Mouse (Mus musculus) embryonic facial prominence, embryonic 13.5 days (tissue): ENCODE measurements at regions not wholly inside any gene's neighbourhood (a gene's known extent, or its start where the extent isn't known, plus 50 kb on each side); places are given as distances from the start of the nearest gene placed in this dataset.
A peak's percentile ranks its signal among the peaks of the same experiment; 100 is the strongest.

ENCODE experiments used
- ATAC-seq: fragments of 200-750 bp; cut with Nextera tagmentation; 2 replicates; pipeline ENCODE4 v1.8.0; 2017; ENCODE audit warnings: low read depth; ENCODE audit not compliant: insufficient number of reproducible peaks, insufficient read depth, low FRiP score, low TSS enrichment
- H3K27ac ChIP-seq: fragments of 300-500 bp; sonication (generic); 2 replicates; pipeline ENCODE4 v1.5.1; 2015; ENCODE audit warnings: moderate library complexity, mild to moderate bottlenecking, inconsistent platforms
- H3K27me3 ChIP-seq: fragments of 300-500 bp; sonication (generic); 2 replicates; pipeline ENCODE4 v1.6.1; 2015; ENCODE audit warnings: mild to moderate bottlenecking, inconsistent platforms
- H3K36me3 ChIP-seq: fragments of 300-500 bp; sonication (generic); 2 replicates; pipeline ENCODE4 v1.6.1; 2015; ENCODE audit warnings: mild to moderate bottlenecking, inconsistent platforms
- H3K4me1 ChIP-seq: fragments of 300-500 bp; sonication (generic); 2 replicates; pipeline ENCODE4 v1.6.1; 2015; ENCODE audit warnings: inconsistent platforms
- H3K4me2 ChIP-seq: fragments of 300-500 bp; sonication (generic); 2 replicates; pipeline ENCODE4 v1.6.1; 2015; ENCODE audit warnings: moderate library complexity, mild to moderate bottlenecking, inconsistent platforms
- H3K4me3 ChIP-seq: fragments of 300-500 bp; sonication (generic); 2 replicates; pipeline ENCODE4 v1.5.1; 2015; ENCODE audit warnings: mild to moderate bottlenecking, inconsistent platforms
- H3K9ac ChIP-seq: fragments of 300-500 bp; sonication (generic); 2 replicates; pipeline ENCODE4 v1.6.1; 2015; ENCODE audit warnings: mild to moderate bottlenecking, inconsistent platforms
- H3K9me3 ChIP-seq: fragments of 300-500 bp; sonication (generic); 2 replicates; pipeline ENCODE4 v1.6.1; 2016; ENCODE audit warnings: inconsistent platforms
- WGBS: fragments of 180-500 bp; shearing (Covaris S2); methylation state at CpG from one replicate; pipeline ENCODE4 v1.1.7; 2015; ENCODE audit warnings: mixed read lengths; 5-methylcytosine and 5-hydroxymethylcytosine counted together

GRCm38 (mm10) chr1:90321501-90321900 is 117.7 kb downstream of the Ackr3 start:
- Histone ChIP-seq H3K4me2 (no peak overlapping the region), H3K9ac (no peak overlapping the region), H3K36me3 (no peaks in the 10 kb centered on the region), H3K4me1 (peaks cover 15% of the 10 kb centered on the region), H3K4me3 (no peak overlapping the region), H3K27me3 (0 out of 2 replicates have a peak, but pooled peaks cover 4% of the 10 kb centered on the region), H3K27ac (no peak overlapping the region), H3K9me3 (no peaks in the 10 kb centered on the region)
- whole genome bisulfite sequencing, result 91% methylated on average over 8 of the region's 8 CpGs
- no peak for ATAC-seq

DNA sequence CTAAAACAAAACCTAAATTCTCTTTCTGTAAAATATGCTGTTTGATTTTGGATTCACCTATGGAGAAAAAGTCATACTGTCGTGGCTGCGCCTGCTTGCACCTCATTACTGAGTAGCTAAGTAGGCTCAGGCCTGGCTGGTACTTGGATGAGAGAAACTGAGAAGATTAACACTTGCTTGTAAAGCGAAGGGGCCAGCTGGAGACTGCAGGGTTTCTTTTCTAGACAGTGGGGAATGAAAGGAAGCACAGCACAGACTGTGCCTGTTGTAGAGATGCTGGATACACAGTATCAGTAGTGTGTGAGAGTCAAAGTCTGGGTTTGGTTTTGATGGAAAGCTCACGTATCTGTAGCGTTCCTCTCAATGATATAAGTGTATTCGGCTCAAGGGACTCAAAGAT is 123.5 kb downstream of the Ackr3 start:
- Histone ChIP-seq H3K27ac (no peak overlapping the region), H3K4me3 (no peak overlapping the region), H3K27me3 (no peaks in the 10 kb centered on the region), H3K9ac (no peak overlapping the region), H3K36me3 (no peaks in the 10 kb centered on the region), H3K4me2 (no peak overlapping the region), H3K9me3 (no peaks in the 10 kb centered on the region), H3K4me1 (peaks cover 25% of the 10 kb centered on the region)
- ATAC-seq, result no peak
- 75% methylated on average over 6 of the region's 6 CpGs for WGBS

DNA sequence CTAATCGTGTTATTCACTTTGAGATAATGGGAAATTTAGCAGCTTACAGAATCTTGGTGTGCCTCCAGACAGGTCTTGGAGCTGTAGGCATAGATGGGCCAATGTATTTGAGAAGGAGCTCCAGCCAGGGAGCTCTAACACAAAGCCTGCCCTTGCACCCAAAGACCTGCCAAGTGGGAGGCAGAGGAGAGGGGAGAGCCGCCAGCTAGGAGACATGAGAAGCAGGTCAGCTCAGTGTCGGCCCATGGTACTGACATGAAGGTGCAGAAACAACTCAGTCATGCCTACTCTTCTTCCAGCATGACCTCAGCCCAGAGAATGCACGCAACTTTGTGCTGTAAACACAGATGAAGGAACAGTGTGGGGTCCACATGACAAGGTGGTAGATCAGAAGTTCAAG is 128.8 kb downstream of the Ackr3 start:
- H3K4me1 ChIP-seq, result peaks cover 68% of the 10 kb centered on the region

DNA sequence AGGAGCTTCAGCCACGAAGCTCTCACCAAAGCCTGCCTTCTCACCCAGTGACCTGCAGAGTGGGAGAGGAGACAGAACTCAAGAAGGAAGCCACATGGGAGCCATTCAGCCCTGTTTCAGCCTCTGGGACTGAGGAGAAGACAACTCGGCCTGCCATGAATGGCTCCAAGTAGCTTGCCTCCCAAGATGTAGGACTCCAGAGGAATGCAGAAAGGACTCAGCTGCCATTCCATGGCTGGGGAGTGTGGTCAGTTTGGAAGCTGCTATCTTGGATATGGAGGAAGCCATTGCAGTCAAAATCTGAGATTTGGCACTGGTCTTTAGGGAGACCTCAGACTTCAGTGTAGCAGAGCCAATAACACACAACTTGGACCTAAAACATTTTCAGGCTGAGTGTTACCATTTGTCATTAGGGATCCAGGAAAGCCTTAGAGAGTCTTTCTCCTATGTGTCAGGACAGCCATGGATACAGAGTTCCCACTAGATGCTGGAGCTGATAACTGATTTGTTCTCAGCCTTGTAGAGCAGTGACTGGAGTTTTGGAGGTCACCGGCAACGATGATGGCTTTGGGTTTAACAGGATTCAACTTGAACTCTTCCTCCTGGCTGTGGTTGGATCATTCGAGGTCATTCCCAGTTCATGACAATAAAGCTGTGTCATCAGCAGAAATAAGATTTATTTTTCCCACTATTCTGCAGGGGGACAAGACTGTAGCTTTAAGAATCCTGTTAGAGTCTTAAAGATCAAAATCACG is 130.1 kb downstream of the Ackr3 start:
- Histone ChIP-seq H3K36me3 (no peaks in the 10 kb centered on the region), H3K27ac (no peak overlapping the region), H3K4me3 (no peak overlapping the region), H3K9ac (no peak overlapping the region), H3K4me2 (no peak overlapping the region), H3K27me3 (no peaks in the 10 kb centered on the region), H3K9me3 (no peaks in the 10 kb centered on the region), H3K4me1 (peaks cover 68% of the 10 kb centered on the region)
- ATAC-seq, result no peak
- 82% methylated on average over 6 of the region's 6 CpGs for WGBS

More for the DNA sequence above, 128.8 kb downstream of the Ackr3 start:
- Histone ChIP-seq H3K27me3 (no peaks in the 10 kb centered on the region), H3K9ac (no peak overlapping the region), H3K27ac (no peak overlapping the region), H3K4me2 (no peak overlapping the region), H3K4me3 (no peak overlapping the region), H3K36me3 (no peaks in the 10 kb centered on the region), H3K9me3 (no peaks in the 10 kb centered on the region)
- ATAC-seq, result no peak
- WGBS, result 91% methylated on average over 4 of the region's 4 CpGs

DNA sequence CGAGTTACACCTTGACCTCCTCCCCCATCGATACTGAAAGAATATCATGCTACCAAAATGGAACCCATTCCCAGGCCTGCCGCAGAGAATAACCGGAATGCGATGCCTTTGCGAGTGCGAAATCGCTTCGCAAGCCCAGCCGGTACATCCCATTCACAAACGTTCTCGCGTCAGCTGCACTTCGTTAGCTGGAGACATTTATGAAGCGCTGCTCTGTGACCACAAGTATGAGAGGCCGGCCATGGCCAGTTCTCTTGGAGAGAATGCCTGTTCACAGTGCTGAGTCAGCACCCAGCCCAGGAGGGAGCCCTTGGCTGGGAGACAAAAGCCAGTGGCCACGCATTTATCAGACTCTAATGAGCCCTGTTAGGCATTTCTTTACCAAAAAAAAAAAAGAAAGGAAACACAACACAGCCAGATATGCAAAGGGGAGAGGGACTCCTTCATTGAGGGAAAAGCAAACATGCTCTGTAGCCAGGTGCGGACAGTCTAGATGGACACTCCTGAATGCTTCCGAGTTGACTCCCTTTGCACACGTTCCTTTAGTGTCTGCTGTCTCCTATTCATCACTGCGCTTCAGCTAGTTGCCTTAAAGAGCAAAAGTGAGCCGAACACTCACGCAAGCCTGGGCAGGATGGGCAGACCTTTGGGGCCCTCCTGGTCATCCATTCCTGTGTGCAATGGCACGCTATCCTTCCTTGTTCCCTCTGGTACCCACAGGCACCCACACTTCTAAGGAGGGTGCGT is 131.4 kb downstream of the Ackr3 start:
- Histone ChIP-seq H3K27me3 (peaks cover 3% of the 10 kb centered on the region; the same call in 1 of the 2 replicates), H3K9ac (no peak overlapping the region), H3K36me3 (no peaks in the 10 kb centered on the region), H3K4me2 (peak overlapping the region; percentile 27), H3K27ac (peak overlapping the region; percentile 51; the same call in 1 of the 2 replicates), H3K4me1 (peaks cover 61% of the 10 kb centered on the region), H3K9me3 (no peaks in the 10 kb centered on the region), H3K4me3 (no peak overlapping the region)
- ATAC-seq, result no peak
- 39% methylated on average over 25 of the region's 25 CpGs for whole genome bisulfite sequencing

- ATAC-seq, result no peak
- Histone ChIP-seq H3K9ac (no peak overlapping the region), H3K27me3 (peaks cover 3% of the 10 kb centered on the region; the same call in 1 of the 2 replicates), H3K4me3 (no peak overlapping the region), H3K4me1 (peaks cover 60% of the 10 kb centered on the region), H3K4me2 (0 out of 2 replicates have a peak overlapping the region, but pooled peaks have one; percentile 22), H3K36me3 (no peaks in the 10 kb centered on the region), H3K9me3 (no peaks in the 10 kb centered on the region), H3K27ac (peak overlapping the region; percentile 60; the same call in 1 of the 2 replicates)
- WGBS, result 17% methylated on average over 12 of the region's 12 CpGs
These were observed 134.1 kb downstream of the Ackr3 start for GRCm38 (mm10) chr1:90337876-90338316.

- no peak for ATAC-seq
- no peaks in the 10 kb centered on the region for H3K36me3 ChIP-seq
- H3K4me1 ChIP-seq, result peaks cover 18% of the 10 kb centered on the region
- 11% methylated on average over 1 of the region's 1 CpGs for WGBS
- H3K27ac ChIP-seq, result no peak overlapping the region
- H3K4me3 ChIP-seq, result no peak overlapping the region
- H3K9ac ChIP-seq, result no peak overlapping the region
- H3K4me2 ChIP-seq, result no peak overlapping the region
- H3K9me3 ChIP-seq, result no peaks in the 10 kb centered on the region
- peaks cover 3% of the 10 kb centered on the region; the same call in 1 of the 2 replicates for H3K27me3 ChIP-seq
These were observed 138.6 kb downstream of the Ackr3 start for GRCm38 (mm10) chr1:90342346-90342745.

DNA sequence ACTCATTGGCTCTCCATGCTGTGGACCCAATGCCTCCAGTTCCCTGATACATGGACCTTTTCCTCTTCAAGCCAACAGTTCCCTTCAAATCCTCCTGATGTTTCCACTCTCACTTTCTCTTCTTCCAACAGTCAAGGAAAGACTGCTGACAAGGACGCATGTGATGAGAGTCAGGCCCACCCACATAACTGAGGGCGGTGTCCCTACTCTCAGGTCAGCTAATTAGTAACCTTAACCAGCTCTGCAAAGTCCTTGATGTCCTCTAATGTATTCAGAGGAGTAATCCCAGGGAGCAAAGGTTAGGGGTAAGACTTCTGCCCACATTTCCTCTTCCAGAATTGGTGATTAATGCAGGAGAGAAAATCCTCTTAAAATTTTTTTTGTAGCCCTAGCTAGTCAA is 139.7 kb downstream of the Ackr3 start:
- H3K9me3 ChIP-seq, result no peaks in the 10 kb centered on the region
- no peak for ATAC-seq
- no peak overlapping the region for H3K4me2 ChIP-seq
- 70% methylated on average over 2 of the region's 2 CpGs for WGBS
- no peak overlapping the region for H3K4me3 ChIP-seq
- peaks cover 7% of the 10 kb centered on the region for H3K4me1 ChIP-seq
- peaks cover 3% of the 10 kb centered on the region; the same call in 1 of the 2 replicates for H3K27me3 ChIP-seq
- no peak overlapping the region for H3K9ac ChIP-seq
- H3K36me3 ChIP-seq, result no peaks in the 10 kb centered on the region
- H3K27ac ChIP-seq, result no peak overlapping the region

DNA sequence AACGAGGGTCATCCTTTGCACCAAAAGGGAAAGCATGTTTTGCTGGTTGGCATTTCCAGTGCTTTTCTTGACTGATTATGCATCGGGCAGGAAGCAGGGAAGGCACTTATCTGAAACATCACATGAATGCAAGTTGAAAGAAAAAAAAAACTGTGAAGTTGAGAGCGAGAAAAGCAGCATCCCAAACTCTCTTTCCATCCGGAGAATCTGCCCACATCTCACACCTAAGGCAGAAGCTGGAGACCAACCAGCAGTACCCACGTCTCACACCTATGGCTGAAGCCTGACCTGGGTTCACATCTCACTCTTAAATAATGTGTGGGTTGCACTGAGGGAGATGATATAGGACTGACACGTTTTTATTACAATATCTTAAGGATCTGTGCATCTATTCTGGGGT is 143.3 kb downstream of the Ackr3 start:
- Histone ChIP-seq H3K4me2 (no peak overlapping the region), H3K9ac (no peak overlapping the region), H3K4me3 (no peak overlapping the region), H3K27ac (no peak overlapping the region), H3K9me3 (no peaks in the 10 kb centered on the region), H3K27me3 (no peaks in the 10 kb centered on the region), H3K36me3 (no peaks in the 10 kb centered on the region), H3K4me1 (peaks cover 14% of the 10 kb centered on the region)
- no peak for ATAC-seq
- WGBS, result 79% methylated on average over 6 of the region's 6 CpGs

GRCm38 (mm10) chr1:90349611-90350010 is 145.8 kb downstream of the Ackr3 start:
- Histone ChIP-seq H3K27ac (no peak overlapping the region), H3K27me3 (no peaks in the 10 kb centered on the region), H3K9ac (no peak overlapping the region), H3K4me2 (no peak overlapping the region), H3K36me3 (no peaks in the 10 kb centered on the region), H3K4me1 (peaks cover 34% of the 10 kb centered on the region), H3K9me3 (no peaks in the 10 kb centered on the region), H3K4me3 (no peak overlapping the region)
- 24% methylated on average over 6 of the region's 6 CpGs for WGBS
- ATAC-seq, result no peak

DNA sequence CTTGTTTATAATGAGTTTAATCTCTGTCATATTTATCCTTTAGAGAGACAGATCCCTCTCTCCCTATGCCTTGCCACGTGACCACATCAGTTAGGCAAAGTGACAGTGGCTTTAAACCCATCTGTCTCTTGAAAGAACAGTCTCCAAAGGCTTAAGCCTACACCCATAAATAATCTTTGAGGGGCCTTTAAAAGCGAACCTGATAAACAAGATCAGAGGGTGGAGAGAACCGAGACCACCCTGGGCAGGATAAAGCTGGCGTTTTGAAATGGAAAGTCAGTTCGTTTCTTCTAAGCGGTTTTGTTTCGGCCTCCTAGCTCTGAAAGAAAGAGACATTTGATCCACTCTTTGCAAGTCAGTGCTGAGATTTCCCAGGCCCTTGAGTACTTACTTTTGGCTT is 149.5 kb downstream of the Ackr3 start:
- peaks cover 47% of the 10 kb centered on the region for H3K4me1 ChIP-seq
- H3K4me3 ChIP-seq, result no peak overlapping the region
- H3K9me3 ChIP-seq, result no peaks in the 10 kb centered on the region
- no peak overlapping the region for H3K9ac ChIP-seq
- WGBS, result 14% methylated on average over 7 of the region's 7 CpGs
- peak overlapping the region; percentile 73 for H3K27ac ChIP-seq
- H3K27me3 ChIP-seq, result no peaks in the 10 kb centered on the region
- no peak overlapping the region for H3K4me2 ChIP-seq
- ATAC-seq, result no peak
- no peaks in the 10 kb centered on the region for H3K36me3 ChIP-seq

- WGBS, result 83% methylated on average over 3 of the region's 3 CpGs
- Histone ChIP-seq H3K4me3 (no peak overlapping the region), H3K4me1 (peaks cover 50% of the 10 kb centered on the region)
These were observed 152.8 kb downstream of the Ackr3 start for GRCm38 (mm10) chr1:90356567-90356966.

More at GRCm38 (mm10) chr1:90356567-90356966, 152.8 kb downstream of the Ackr3 start:
- no peak overlapping the region for H3K4me2 ChIP-seq
- no peaks in the 10 kb centered on the region for H3K36me3 ChIP-seq
- no peak for ATAC-seq
- H3K9me3 ChIP-seq, result no peaks in the 10 kb centered on the region
- no peaks in the 10 kb centered on the region for H3K27me3 ChIP-seq
- 0 out of 2 replicates have a peak overlapping the region, but pooled peaks have one; percentile 61 for H3K27ac ChIP-seq
- no peak overlapping the region for H3K9ac ChIP-seq
